Mouse (Mus musculus) kidney, adult 9 months (tissue): ENCODE data around the gene Hormad1.
"Not testable (repeated sequence)": the region's sequence is repeated elsewhere in the genome, so short reads cannot be mapped to it uniquely, and the experiment has no call there.

Experiments
- DNase-seq: peaks from one replicate; pipeline ENCODE4 v3.0.0; 2022

Hormad1 gene

GRCm38 (mm10) chr3:95569585-95569984 lies 10.1 kb downstream of the Hormad1 start:
- no peak for DNase-seq

- DNase-seq: no peak
Measured at GRCm38 (mm10) chr3:95587754-95588603, 28.5 kb downstream of the Hormad1 start.

- DNase-seq: peak; percentile 99
Measured at GRCm38 (mm10) chr3:95588604-95589086, 29.2 kb downstream of the Hormad1 start, which contains the start of gene Golph3l. Gene Golph3l (plus strand): TSS chr3:95588934.

- DNase-seq: no peak
Measured at GRCm38 (mm10) chr3:95598734-95599133, 39.3 kb downstream of the Hormad1 start.

- no peak for DNase-seq
Measured at GRCm38 (mm10) chr3:95601287-95601686, 41.8 kb downstream of the Hormad1 start.

GRCm38 (mm10) chr3:95606096-95606495 lies 46.6 kb downstream of the Hormad1 start:
- no peak for DNase-seq

GRCm38 (mm10) chr3:95609195-95609594 lies 49.7 kb downstream of the Hormad1 start:
- no peak for DNase-seq

- no peak for DNase-seq
Measured at GRCm38 (mm10) chr3:95613996-95614395, 54.5 kb downstream of the Hormad1 start.

- no peak for DNase-seq
Measured at GRCm38 (mm10) chr3:95618511-95618910, 59.0 kb downstream of the Hormad1 start.

- no peak for DNase-seq
Measured at GRCm38 (mm10) chr3:95621241-95621640, 61.8 kb downstream of the Hormad1 start.

- DNase-seq: not testable (repeated sequence)
Measured at GRCm38 (mm10) chr3:95622421-95622820, 62.9 kb downstream of the Hormad1 start.

GRCm38 (mm10) chr3:95623551-95623950 lies 64.1 kb downstream of the Hormad1 start:
- DNase-seq: no peak

- DNase-seq: not testable (repeated sequence)
Measured at GRCm38 (mm10) chr3:95623991-95624515, 64.6 kb downstream of the Hormad1 start.

GRCm38 (mm10) chr3:95624628-95625503 lies 65.4 kb downstream of the Hormad1 start, which contains the start of gene Ensa:
Gene Ensa (plus strand): TSS chr3:95624993.
- DNase-seq: peak; percentile 100

- no peak for DNase-seq
Measured at GRCm38 (mm10) chr3:95627763-95628162, 68.3 kb downstream of the Hormad1 start.

- no peak for DNase-seq
Measured at GRCm38 (mm10) chr3:95629755-95630154, 70.3 kb downstream of the Hormad1 start.

- DNase-seq: no peak
Measured at GRCm38 (mm10) chr3:95630856-95631255, 71.4 kb downstream of the Hormad1 start.

GRCm38 (mm10) chr3:95631304-95631703 lies 71.8 kb downstream of the Hormad1 start:
- no peak for DNase-seq

- no peak for DNase-seq
Measured at GRCm38 (mm10) chr3:95632648-95633588, 73.4 kb downstream of the Hormad1 start.

GRCm38 (mm10) chr3:95635636-95636035 lies 76.2 kb downstream of the Hormad1 start:
- no peak for DNase-seq

- DNase-seq: no peak
Measured at GRCm38 (mm10) chr3:95636072-95636471, 76.6 kb downstream of the Hormad1 start.
